Mouse (Mus musculus) embryonic fibroblast, embryonic 13.5 days (primary cell): Measurements from ENCODE around the gene Serpine1.

Source experiments
- CTCF ChIP-seq: IDR thresholded peaks from 2 replicates; pipeline ENCODE4 v1.5.1; 2011; ENCODE audit warnings: mild to moderate bottlenecking, control low read depth, low read length, moderate library complexity, borderline replicate concordance; ENCODE audit not compliant: insufficient read depth
- POLR2A ChIP-seq: IDR thresholded peaks from 2 replicates; pipeline ENCODE4 v1.6.1; 2011; ENCODE audit warnings: low read depth, mild to moderate bottlenecking, control low read depth, low read length, moderate library complexity

GRCm38 (mm10) chr5:137054873-137055272 lies 17.2 kb downstream of the Serpine1 start:
- TF ChIP-seq CTCF = no peak
- TF ChIP-seq POLR2A = no peak
